Mouse (Mus musculus): ENCODE measurements around the gene Akr1a1.

- TF ChIP-seq CTCF (IDR thresholded peaks at IDR 0.05; ENCODE audit: low read depth) (no peak), EP300 (IDR thresholded peaks at IDR 0.05; ENCODE audit: low read depth) (no peak)
Measured at GRCm38 (mm10) chr4:116595793-116596192, 55.7 kb downstream of the Akr1a1 start.

All from liver, embryonic 14.5 days (tissue).